Mouse (Mus musculus): ENCODE measurements around the gene Itpkb. TPM values are rescaled to one million over a fixed set of nuclear protein-coding genes. Genes with fewer than 3 reads are reported as not detected.

Itpkb gene
- polyA plus RNA-seq, 1 experiment, result 14.9 TPM

DNA sequence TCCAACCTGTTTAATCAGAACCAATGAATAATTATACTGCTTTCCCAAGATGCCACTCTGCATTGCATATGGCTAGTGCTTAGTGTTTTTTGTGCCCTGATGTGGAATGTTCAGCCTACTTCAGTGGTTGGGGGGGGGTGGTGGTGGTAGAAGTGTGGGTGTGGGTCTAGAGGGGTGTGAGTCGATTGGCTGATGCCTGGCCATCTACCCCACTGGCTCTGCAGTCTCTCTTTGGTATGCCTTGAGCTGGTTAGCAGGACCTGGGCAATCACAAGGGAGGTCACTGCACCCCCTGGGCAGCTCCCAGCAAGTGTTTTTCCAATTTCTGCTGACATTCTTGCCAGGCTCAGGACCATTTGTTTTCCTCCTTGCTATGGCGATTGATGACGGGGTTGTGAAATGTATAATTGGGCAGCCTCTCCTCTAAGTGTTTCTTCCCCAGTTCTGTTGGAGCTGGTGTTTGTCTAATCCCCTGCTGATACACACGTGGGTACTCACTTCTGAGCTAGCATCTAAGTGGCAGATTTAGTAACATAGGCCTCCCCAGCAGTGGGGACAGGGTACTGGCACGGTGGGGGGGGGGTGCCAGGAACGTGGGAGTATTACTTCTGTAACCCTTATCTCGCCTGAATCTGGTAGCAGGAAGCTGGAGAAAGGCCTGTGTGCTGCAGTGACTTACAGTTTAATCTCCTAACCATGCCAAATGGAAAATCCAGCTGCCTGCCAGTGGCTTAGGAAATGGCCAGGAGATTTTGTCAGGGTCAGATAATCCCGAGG is 13.3 kb downstream of the Itpkb start:
- no peak for DNase-seq

GRCm38 (mm10) chr1:180345098-180345497 is 14.8 kb downstream of the Itpkb start:
- TF ChIP-seq POLR2A (IDR thresholded peaks at IDR 0.05; ENCODE audit: low read depth, low read length) (no peak), CTCF (conservative IDR thresholded peaks at IDR 0.05; ENCODE audit: insufficient read depth, insufficient read length, low read depth, low read length) (no peak)
- Histone ChIP-seq H3K27ac (ENCODE audit: insufficient read depth, low read depth, low read length) (no peak overlapping the region), H3K4me3 (ENCODE audit: insufficient read depth, low read depth, low read length) (no peak overlapping the region), H3K36me3 (ENCODE audit: control insufficient read depth, insufficient read depth, low read length) (no peaks in the 10 kb centered on the region), H3K4me1 (ENCODE audit: control insufficient read depth, insufficient read depth, low read length) (peaks cover 12% of the 10 kb centered on the region), H3K27me3 (replicated peaks; ENCODE audit: control insufficient read depth, insufficient read depth, low read length) (no peaks in the 10 kb centered on the region)
- DNase-seq, result no peak
- WGBS, result 83% methylated on average over 5 of the region's 5 CpGs

More for the DNA sequence above, 13.3 kb downstream of the Itpkb start:
- WGBS, result 31% methylated on average over 8 of the region's 8 CpGs
- H3K4me1 ChIP-seq (ENCODE audit: control insufficient read depth, insufficient read depth, low read length), result peaks cover 10% of the 10 kb centered on the region
- no peaks in the 10 kb centered on the region for H3K36me3 ChIP-seq (ENCODE audit: control insufficient read depth, insufficient read depth, low read length)
- no peak overlapping the region for H3K4me3 ChIP-seq (ENCODE audit: insufficient read depth, low read depth, low read length)
- no peaks in the 10 kb centered on the region for H3K27me3 ChIP-seq (replicated peaks; ENCODE audit: control insufficient read depth, insufficient read depth, low read length)
- TF ChIP-seq POLR2A (IDR thresholded peaks at IDR 0.05; ENCODE audit: low read depth, low read length) (no peak), CTCF (conservative IDR thresholded peaks at IDR 0.05; ENCODE audit: insufficient read depth, insufficient read length, low read depth, low read length) (no peak)
- H3K27ac ChIP-seq (ENCODE audit: insufficient read depth, low read depth, low read length), result 0 out of 2 replicates have a peak overlapping the region, but pooled peaks have one; percentile 6

DNA sequence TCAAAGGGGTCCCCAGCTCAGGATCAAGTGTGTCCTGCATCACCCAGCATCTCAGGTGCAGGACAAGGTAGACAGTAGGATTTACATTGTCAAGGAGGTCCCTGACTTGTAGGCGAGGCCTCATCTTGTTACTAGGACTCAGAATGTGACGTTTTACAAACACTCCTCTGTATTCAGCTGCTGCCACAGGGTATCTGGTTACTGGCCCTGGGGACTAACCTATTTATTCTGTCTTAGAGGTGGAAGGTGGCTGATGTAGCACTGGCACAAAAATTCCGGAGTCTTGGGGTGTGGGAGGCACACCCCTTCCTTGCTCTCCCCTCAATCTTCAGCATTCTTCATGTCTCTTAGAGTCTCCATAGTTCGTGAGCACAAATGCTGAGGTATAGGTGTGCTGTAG is 16.8 kb downstream of the Itpkb start:
- Histone ChIP-seq H3K27ac (ENCODE audit: insufficient read depth, low read depth, low read length) (no peak overlapping the region), H3K36me3 (ENCODE audit: control insufficient read depth, insufficient read depth, low read length) (no peaks in the 10 kb centered on the region), H3K4me3 (ENCODE audit: insufficient read depth, low read depth, low read length) (no peak overlapping the region), H3K27me3 (replicated peaks; ENCODE audit: control insufficient read depth, insufficient read depth, low read length) (no peaks in the 10 kb centered on the region), H3K4me1 (ENCODE audit: control insufficient read depth, insufficient read depth, low read length) (peaks cover 12% of the 10 kb centered on the region)
- no peak for DNase-seq
- no peak for TF ChIP-seq POLR2A (IDR thresholded peaks at IDR 0.05; ENCODE audit: low read depth, low read length)
- no peak for TF ChIP-seq CTCF (conservative IDR thresholded peaks at IDR 0.05; ENCODE audit: insufficient read depth, insufficient read length, low read depth, low read length)
- 81% methylated on average over 4 of the region's 4 CpGs for WGBS

GRCm38 (mm10) chr1:180347907-180348306 is 17.6 kb downstream of the Itpkb start:
- H3K27ac ChIP-seq (ENCODE audit: insufficient read depth, low read depth, low read length), result no peak overlapping the region

DNA sequence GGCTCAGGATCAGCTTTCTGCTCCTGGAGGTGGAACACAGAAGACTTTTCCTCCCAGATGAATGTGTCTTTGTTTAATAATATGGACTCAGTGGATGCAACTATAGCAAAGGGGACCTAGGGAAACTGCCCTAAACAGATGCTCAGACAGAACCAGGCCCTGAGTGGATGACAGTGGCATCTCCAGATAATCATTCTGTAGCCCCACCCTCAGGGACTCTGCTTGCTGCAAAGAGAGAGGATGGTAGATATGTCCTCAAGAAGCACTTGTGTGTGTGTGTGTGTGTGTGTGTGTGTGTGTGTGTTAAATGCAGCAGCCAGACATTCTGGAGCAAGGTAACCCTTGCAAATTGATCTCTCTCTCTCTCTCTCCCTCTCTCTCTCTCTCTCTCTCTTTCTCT is 18.8 kb downstream of the Itpkb start:
- no peak for DNase-seq
- H3K36me3 ChIP-seq (ENCODE audit: control insufficient read depth, insufficient read depth, low read length), result no peaks in the 10 kb centered on the region
- H3K4me1 ChIP-seq (ENCODE audit: control insufficient read depth, insufficient read depth, low read length), result peaks cover 7% of the 10 kb centered on the region; the same call in 1 of the 2 replicates
- TF ChIP-seq CTCF (conservative IDR thresholded peaks at IDR 0.05; ENCODE audit: insufficient read depth, insufficient read length, low read depth, low read length) (no peak), POLR2A (IDR thresholded peaks at IDR 0.05; ENCODE audit: low read depth, low read length) (no peak)
- H3K27me3 ChIP-seq (replicated peaks; ENCODE audit: control insufficient read depth, insufficient read depth, low read length), result no peaks in the 10 kb centered on the region
- H3K27ac ChIP-seq (ENCODE audit: insufficient read depth, low read depth, low read length), result no peak overlapping the region
- H3K4me3 ChIP-seq (ENCODE audit: insufficient read depth, low read depth, low read length), result no peak overlapping the region

More at GRCm38 (mm10) chr1:180347907-180348306, 17.6 kb downstream of the Itpkb start:
- Histone ChIP-seq H3K4me1 (ENCODE audit: control insufficient read depth, insufficient read depth, low read length) (peaks cover 12% of the 10 kb centered on the region), H3K4me3 (ENCODE audit: insufficient read depth, low read depth, low read length) (no peak overlapping the region), H3K27me3 (replicated peaks; ENCODE audit: control insufficient read depth, insufficient read depth, low read length) (no peaks in the 10 kb centered on the region), H3K36me3 (ENCODE audit: control insufficient read depth, insufficient read depth, low read length) (no peaks in the 10 kb centered on the region)
- WGBS, result 81% methylated on average over 6 of the region's 6 CpGs
- DNase-seq, result no peak
- TF ChIP-seq POLR2A (IDR thresholded peaks at IDR 0.05; ENCODE audit: low read depth, low read length) (no peak), CTCF (conservative IDR thresholded peaks at IDR 0.05; ENCODE audit: insufficient read depth, insufficient read length, low read depth, low read length) (no peak)

DNA sequence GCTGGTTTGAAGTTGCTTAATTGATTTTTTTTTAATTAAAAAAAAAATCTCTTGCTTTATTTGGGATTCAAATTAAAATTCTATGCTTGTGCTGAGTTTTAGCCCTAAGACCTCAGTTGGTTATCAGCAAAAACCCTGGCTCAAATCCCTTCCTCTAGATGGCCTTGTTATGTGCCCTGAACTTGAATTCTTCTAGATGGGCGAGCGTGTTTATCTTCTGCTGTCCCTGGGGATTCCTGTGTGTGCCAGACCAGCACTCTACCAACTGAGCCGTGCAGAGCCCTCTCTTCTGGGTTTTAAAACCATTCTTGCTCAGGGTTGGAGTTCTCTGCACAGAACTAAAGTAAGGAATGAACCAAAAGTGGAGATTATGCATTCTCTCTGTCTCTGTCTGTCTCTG is 22.0 kb downstream of the Itpkb start:
- TF ChIP-seq POLR2A (IDR thresholded peaks at IDR 0.05; ENCODE audit: low read depth, low read length) (no peak), CTCF (conservative IDR thresholded peaks at IDR 0.05; ENCODE audit: insufficient read depth, insufficient read length, low read depth, low read length) (no peak)
- WGBS, result 45% methylated on average over 3 of the region's 3 CpGs
- no peaks in the 10 kb centered on the region for H3K36me3 ChIP-seq (ENCODE audit: control insufficient read depth, insufficient read depth, low read length)
- DNase-seq, result no peak
- no peak overlapping the region for H3K4me3 ChIP-seq (ENCODE audit: insufficient read depth, low read depth, low read length)
- no peak overlapping the region for H3K27ac ChIP-seq (ENCODE audit: insufficient read depth, low read depth, low read length)
- H3K27me3 ChIP-seq (replicated peaks; ENCODE audit: control insufficient read depth, insufficient read depth, low read length), result no peaks in the 10 kb centered on the region
- H3K4me1 ChIP-seq (ENCODE audit: control insufficient read depth, insufficient read depth, low read length), result peaks cover 9% of the 10 kb centered on the region; the same call in 1 of the 2 replicates

DNA sequence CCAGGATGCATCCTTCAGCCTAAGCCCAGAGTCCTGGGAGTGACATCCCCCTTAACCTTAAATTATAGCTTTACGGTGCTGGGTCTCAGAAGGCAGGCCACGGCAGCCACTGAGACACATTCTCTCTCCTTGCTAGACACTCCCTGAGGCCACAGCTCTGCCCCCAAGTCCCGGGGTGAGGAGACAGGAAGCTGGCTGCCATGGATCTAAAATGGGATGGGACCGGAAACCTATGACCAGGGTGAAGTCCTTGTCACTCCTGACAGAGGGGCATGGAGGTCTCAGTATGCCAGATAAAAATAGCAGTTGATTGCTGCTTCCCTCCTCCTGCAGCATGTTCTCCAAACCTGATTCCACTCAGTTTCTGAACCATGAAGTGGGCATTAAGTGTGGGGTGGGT is 23.8 kb downstream of the Itpkb start:
- Histone ChIP-seq H3K4me1 (ENCODE audit: control insufficient read depth, insufficient read depth, low read length) (peaks cover 17% of the 10 kb centered on the region), H3K4me3 (ENCODE audit: insufficient read depth, low read depth, low read length) (no peak overlapping the region), H3K36me3 (ENCODE audit: control insufficient read depth, insufficient read depth, low read length) (no peaks in the 10 kb centered on the region), H3K27me3 (replicated peaks; ENCODE audit: control insufficient read depth, insufficient read depth, low read length) (no peaks in the 10 kb centered on the region), H3K27ac (ENCODE audit: insufficient read depth, low read depth, low read length) (peak overlapping the region; percentile 3)
- 38% methylated on average over 4 of the region's 4 CpGs for WGBS
- peak; percentile 72 for DNase-seq
- no peak for TF ChIP-seq CTCF (conservative IDR thresholded peaks at IDR 0.05; ENCODE audit: insufficient read depth, insufficient read length, low read depth, low read length)
- TF ChIP-seq POLR2A (IDR thresholded peaks at IDR 0.05; ENCODE audit: low read depth, low read length), result no peak
